Mouse (Mus musculus): ENCODE data around the gene E2f2. TPM values are rescaled to one million over a fixed set of nuclear protein-coding genes. Genes with fewer than 3 reads are reported as not detected.
A peak's percentile ranks its signal among the peaks of the same experiment; 100 is the strongest.

Gene E2f2
- polyA plus RNA-seq, 1 experiment from 2014 or later, result 5.5 TPM

GRCm38 (mm10) chr4:136148342-136149044, 23.7 kb upstream of the E2f2 start:
- no peak; the same call in 1 of the 2 replicates for ATAC-seq (ENCODE audit: low FRiP score)
- 0 out of 2 replicates have a peak overlapping the region, but pooled peaks have one; percentile 15 for H3K9ac ChIP-seq (ENCODE audit: low read depth, low read length)
- DNase-seq (ENCODE audit: low spot score), result peak; percentile 55
- peak overlapping the region; percentile 72 for H3K4me2 ChIP-seq (replicated peaks; ENCODE audit: low read depth, low read length)
- H3K27me3 ChIP-seq (ENCODE audit: control insufficient read depth, insufficient read depth, low read length), result no peaks in the 10 kb centered on the region; the same call in 1 of the 2 replicates
- 6% methylated on average over 30 of the region's 31 CpGs for WGBS
- peaks cover 11% of the 10 kb centered on the region for H3K4me1 ChIP-seq (replicated peaks; ENCODE audit: control insufficient read depth, insufficient read depth, low read length)
- peak overlapping the region; percentile 33 for H3K4me3 ChIP-seq (ENCODE audit: low read depth, low read length)
- H3K9me3 ChIP-seq (ENCODE audit: control insufficient read depth, low read length), result no peaks in the 10 kb centered on the region
- H3K27ac ChIP-seq (ENCODE audit: low read depth, low read length), result peak overlapping the region; percentile 68
- no peaks in the 10 kb centered on the region for H3K36me3 ChIP-seq (ENCODE audit: control insufficient read depth, insufficient read depth, low read length)

GRCm38 (mm10) chr4:136149045-136149379, 23.2 kb upstream of the E2f2 start:
- H3K4me1 ChIP-seq (replicated peaks; ENCODE audit: control insufficient read depth, insufficient read depth, low read length), result peaks cover 11% of the 10 kb centered on the region
- DNase-seq (ENCODE audit: low spot score), result peak; percentile 35
- no peak overlapping the region for H3K4me3 ChIP-seq (ENCODE audit: low read depth, low read length)

GRCm38 (mm10) chr4:136149734-136150133, 22.5 kb upstream of the E2f2 start:
- Histone ChIP-seq H3K9me3 (ENCODE audit: control insufficient read depth, low read length) (no peaks in the 10 kb centered on the region), H3K27ac (ENCODE audit: low read depth, low read length) (no peak overlapping the region), H3K4me3 (ENCODE audit: low read depth, low read length) (no peak overlapping the region), H3K4me1 (replicated peaks; ENCODE audit: control insufficient read depth, insufficient read depth, low read length) (peaks cover 11% of the 10 kb centered on the region), H3K9ac (ENCODE audit: low read depth, low read length) (no peak overlapping the region), H3K27me3 (ENCODE audit: control insufficient read depth, insufficient read depth, low read length) (no peaks in the 10 kb centered on the region; the same call in 1 of the 2 replicates), H3K36me3 (ENCODE audit: control insufficient read depth, insufficient read depth, low read length) (no peaks in the 10 kb centered on the region), H3K4me2 (replicated peaks; ENCODE audit: low read depth, low read length) (no peak overlapping the region)
- DNase-seq (ENCODE audit: low spot score), result peak; percentile 78
- ATAC-seq (ENCODE audit: low FRiP score), result no peak
- 34% methylated on average over 3 of the region's 3 CpGs for WGBS

More at GRCm38 (mm10) chr4:136149045-136149379, 23.2 kb upstream of the E2f2 start:
- Histone ChIP-seq H3K4me2 (replicated peaks; ENCODE audit: low read depth, low read length) (no peak overlapping the region; the same call in 1 of the 2 replicates), H3K9ac (ENCODE audit: low read depth, low read length) (no peak overlapping the region), H3K27ac (ENCODE audit: low read depth, low read length) (peak overlapping the region; percentile 68; the same call in 1 of the 2 replicates), H3K36me3 (ENCODE audit: control insufficient read depth, insufficient read depth, low read length) (no peaks in the 10 kb centered on the region), H3K27me3 (ENCODE audit: control insufficient read depth, insufficient read depth, low read length) (no peaks in the 10 kb centered on the region; the same call in 1 of the 2 replicates), H3K9me3 (ENCODE audit: control insufficient read depth, low read length) (no peaks in the 10 kb centered on the region)
- no peak for ATAC-seq (ENCODE audit: low FRiP score)
- WGBS, result 74% methylated on average over 2 of the region's 2 CpGs

- H3K9ac ChIP-seq (ENCODE audit: low read depth, low read length), result no peak overlapping the region
- DNase-seq (ENCODE audit: low spot score) (peak; percentile 28), ATAC-seq (ENCODE audit: low FRiP score) (no peak)
- no peaks in the 10 kb centered on the region for H3K9me3 ChIP-seq (ENCODE audit: control insufficient read depth, low read length)
- no peaks in the 10 kb centered on the region for H3K36me3 ChIP-seq (ENCODE audit: control insufficient read depth, insufficient read depth, low read length)
- WGBS, result 42% methylated on average over 4 of the region's 4 CpGs
- peaks cover 11% of the 10 kb centered on the region for H3K4me1 ChIP-seq (replicated peaks; ENCODE audit: control insufficient read depth, insufficient read depth, low read length)
- H3K27ac ChIP-seq (ENCODE audit: low read depth, low read length), result peak overlapping the region; percentile 33; the same call in 1 of the 2 replicates
- H3K4me2 ChIP-seq (replicated peaks; ENCODE audit: low read depth, low read length), result no peak overlapping the region
- H3K4me3 ChIP-seq (ENCODE audit: low read depth, low read length), result no peak overlapping the region
- no peaks in the 10 kb centered on the region for H3K27me3 ChIP-seq (ENCODE audit: control insufficient read depth, insufficient read depth, low read length)
Observed at GRCm38 (mm10) chr4:136150596-136150995, 21.6 kb upstream of the E2f2 start.

GRCm38 (mm10) chr4:136152821-136153220, 19.4 kb upstream of the E2f2 start:
- H3K9me3 ChIP-seq (ENCODE audit: control insufficient read depth, low read length), result no peaks in the 10 kb centered on the region
- no peaks in the 10 kb centered on the region for H3K36me3 ChIP-seq (ENCODE audit: control insufficient read depth, insufficient read depth, low read length)
- ATAC-seq (ENCODE audit: low FRiP score) (no peak), DNase-seq (ENCODE audit: low spot score) (no peak)
- WGBS, result 93% methylated on average over 4 of the region's 4 CpGs
- H3K4me3 ChIP-seq (ENCODE audit: low read depth, low read length), result no peak overlapping the region
- H3K27ac ChIP-seq (ENCODE audit: low read depth, low read length), result no peak overlapping the region
- H3K9ac ChIP-seq (ENCODE audit: low read depth, low read length), result no peak overlapping the region
- H3K4me1 ChIP-seq (replicated peaks; ENCODE audit: control insufficient read depth, insufficient read depth, low read length), result peaks cover 5% of the 10 kb centered on the region
- no peak overlapping the region for H3K4me2 ChIP-seq (replicated peaks; ENCODE audit: low read depth, low read length)
- no peaks in the 10 kb centered on the region for H3K27me3 ChIP-seq (ENCODE audit: control insufficient read depth, insufficient read depth, low read length)

GRCm38 (mm10) chr4:136154462-136154861, 17.7 kb upstream of the E2f2 start:
- ATAC-seq (ENCODE audit: low FRiP score) (no peak), DNase-seq (ENCODE audit: low spot score) (no peak)
- WGBS, result 69% methylated on average over 9 of the region's 9 CpGs
- Histone ChIP-seq H3K4me3 (ENCODE audit: low read depth, low read length) (no peak overlapping the region), H3K36me3 (ENCODE audit: control insufficient read depth, insufficient read depth, low read length) (no peaks in the 10 kb centered on the region), H3K9ac (ENCODE audit: low read depth, low read length) (no peak overlapping the region), H3K27me3 (ENCODE audit: control insufficient read depth, insufficient read depth, low read length) (no peaks in the 10 kb centered on the region), H3K27ac (ENCODE audit: low read depth, low read length) (no peak overlapping the region), H3K9me3 (ENCODE audit: control insufficient read depth, low read length) (no peaks in the 10 kb centered on the region), H3K4me2 (replicated peaks; ENCODE audit: low read depth, low read length) (no peak overlapping the region), H3K4me1 (replicated peaks; ENCODE audit: control insufficient read depth, insufficient read depth, low read length) (peaks cover 6% of the 10 kb centered on the region)

GRCm38 (mm10) chr4:136158498-136158897, 13.7 kb upstream of the E2f2 start:
- H3K36me3 ChIP-seq (ENCODE audit: control insufficient read depth, insufficient read depth, low read length), result no peaks in the 10 kb centered on the region
- H3K9me3 ChIP-seq (ENCODE audit: control insufficient read depth, low read length), result no peaks in the 10 kb centered on the region
- DNase-seq (ENCODE audit: low spot score) (no peak), ATAC-seq (ENCODE audit: low FRiP score) (no peak)
- no peak overlapping the region for H3K27ac ChIP-seq (ENCODE audit: low read depth, low read length)
- no peak overlapping the region for H3K9ac ChIP-seq (ENCODE audit: low read depth, low read length)
- WGBS, result 74% methylated on average over 6 of the region's 6 CpGs
- H3K4me2 ChIP-seq (replicated peaks; ENCODE audit: low read depth, low read length), result no peak overlapping the region
- H3K4me1 ChIP-seq (replicated peaks; ENCODE audit: control insufficient read depth, insufficient read depth, low read length), result peaks cover 8% of the 10 kb centered on the region
- no peaks in the 10 kb centered on the region for H3K27me3 ChIP-seq (ENCODE audit: control insufficient read depth, insufficient read depth, low read length)
- H3K4me3 ChIP-seq (ENCODE audit: low read depth, low read length), result no peak overlapping the region

GRCm38 (mm10) chr4:136159802-136160397, 12.3 kb upstream of the E2f2 start:
- ATAC-seq (ENCODE audit: low FRiP score) (peak; percentile 86), DNase-seq (ENCODE audit: low spot score) (peak; percentile 93)
- no peak overlapping the region for H3K4me2 ChIP-seq (replicated peaks; ENCODE audit: low read depth, low read length)
- no peaks in the 10 kb centered on the region for H3K9me3 ChIP-seq (ENCODE audit: control insufficient read depth, low read length)
- H3K9ac ChIP-seq (ENCODE audit: low read depth, low read length), result 0 out of 2 replicates have a peak overlapping the region, but pooled peaks have one; percentile 23
- peak overlapping the region; percentile 88 for H3K27ac ChIP-seq (ENCODE audit: low read depth, low read length)
- no peak overlapping the region for H3K4me3 ChIP-seq (ENCODE audit: low read depth, low read length)
- 5% methylated on average over 5 of the region's 5 CpGs for WGBS
- H3K4me1 ChIP-seq (replicated peaks; ENCODE audit: control insufficient read depth, insufficient read depth, low read length), result peaks cover 8% of the 10 kb centered on the region
- no peaks in the 10 kb centered on the region for H3K36me3 ChIP-seq (ENCODE audit: control insufficient read depth, insufficient read depth, low read length)
- no peaks in the 10 kb centered on the region for H3K27me3 ChIP-seq (ENCODE audit: control insufficient read depth, insufficient read depth, low read length)

- Histone ChIP-seq H3K4me3 (ENCODE audit: low read depth, low read length) (no peak overlapping the region), H3K4me2 (replicated peaks; ENCODE audit: low read depth, low read length) (no peak overlapping the region), H3K36me3 (ENCODE audit: control insufficient read depth, insufficient read depth, low read length) (no peaks in the 10 kb centered on the region), H3K4me1 (replicated peaks; ENCODE audit: control insufficient read depth, insufficient read depth, low read length) (peaks cover 8% of the 10 kb centered on the region), H3K9me3 (ENCODE audit: control insufficient read depth, low read length) (no peaks in the 10 kb centered on the region), H3K27me3 (ENCODE audit: control insufficient read depth, insufficient read depth, low read length) (no peaks in the 10 kb centered on the region), H3K9ac (ENCODE audit: low read depth, low read length) (no peak overlapping the region), H3K27ac (ENCODE audit: low read depth, low read length) (no peak overlapping the region)
- 1% methylated on average over 11 of the region's 11 CpGs for WGBS
- DNase-seq (ENCODE audit: low spot score) (peak; percentile 96), ATAC-seq (ENCODE audit: low FRiP score) (peak; percentile 44; the same call in 1 of the 2 replicates)
Observed at GRCm38 (mm10) chr4:136163448-136163847, 8.7 kb upstream of the E2f2 start.

Measured in hindbrain, embryonic 11.5 days (tissue).